Mouse (Mus musculus): Measurements from ENCODE around the gene Cox6b2.
A peak's percentile ranks its signal among the peaks of the same experiment; 100 is the strongest.

The Cox6b2 gene

DNA sequence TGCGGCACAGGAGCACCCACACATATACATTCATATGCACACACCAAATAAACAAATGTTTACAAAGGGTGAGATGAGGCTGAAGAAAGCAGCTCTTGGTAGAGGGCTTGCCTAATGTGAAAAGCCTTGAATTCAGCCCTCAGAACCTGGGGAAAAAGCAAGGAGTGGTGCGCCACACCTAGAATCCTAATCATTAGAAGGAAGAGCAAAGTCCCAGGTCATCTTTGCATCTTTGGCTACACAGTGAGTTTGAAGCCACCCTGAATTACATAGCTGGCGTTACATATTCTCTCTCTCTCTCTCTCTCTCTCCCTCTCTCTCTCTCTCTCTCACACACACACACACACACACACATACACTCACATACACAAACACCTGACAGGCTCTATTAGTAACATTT lies 33.6 kb downstream of the Cox6b2 start:
- no peak for DNase-seq (ENCODE audit: low spot score)

DNA sequence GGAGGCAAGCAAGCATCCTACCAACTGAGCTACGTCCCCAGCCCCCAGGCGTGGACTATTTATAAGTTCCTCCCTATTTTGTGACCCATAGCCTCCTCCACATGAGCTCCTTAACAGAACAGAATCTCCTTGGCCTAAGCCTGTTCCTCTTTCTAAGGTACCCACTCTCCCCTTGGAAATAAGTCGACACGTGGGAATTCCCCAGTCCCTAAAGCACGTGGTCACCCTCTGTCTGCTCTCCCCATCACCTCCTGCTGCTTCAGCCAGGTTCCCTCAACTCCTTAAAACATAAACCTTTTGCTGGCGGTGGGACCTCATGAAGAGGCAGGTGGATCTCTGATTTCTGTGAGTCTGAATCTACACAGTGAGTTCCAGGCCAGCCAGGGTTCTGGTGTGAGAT lies 35.9 kb downstream of the Cox6b2 start:
- no peak for DNase-seq (ENCODE audit: low spot score)

DNA sequence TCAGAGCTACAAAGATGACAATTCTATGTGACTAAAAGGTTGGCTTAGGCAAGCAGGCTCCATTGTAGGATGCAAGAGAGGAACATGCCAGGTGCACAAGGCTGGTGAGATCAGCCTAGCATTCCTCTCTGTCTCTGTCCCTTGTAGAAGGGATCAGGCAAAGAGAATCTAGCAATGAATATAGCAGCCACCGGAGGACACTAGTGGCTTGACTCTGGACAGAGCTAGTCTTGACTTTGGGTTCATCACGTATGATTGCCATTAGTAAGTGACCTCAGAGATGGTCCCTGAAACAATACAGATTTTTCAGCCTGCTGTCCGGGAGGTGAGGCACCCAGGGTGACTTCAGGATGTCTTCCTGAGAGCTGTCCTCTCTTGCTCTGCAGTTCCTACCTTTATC lies 40.3 kb downstream of the Cox6b2 start:
- no peak for DNase-seq (ENCODE audit: low spot score)

DNA sequence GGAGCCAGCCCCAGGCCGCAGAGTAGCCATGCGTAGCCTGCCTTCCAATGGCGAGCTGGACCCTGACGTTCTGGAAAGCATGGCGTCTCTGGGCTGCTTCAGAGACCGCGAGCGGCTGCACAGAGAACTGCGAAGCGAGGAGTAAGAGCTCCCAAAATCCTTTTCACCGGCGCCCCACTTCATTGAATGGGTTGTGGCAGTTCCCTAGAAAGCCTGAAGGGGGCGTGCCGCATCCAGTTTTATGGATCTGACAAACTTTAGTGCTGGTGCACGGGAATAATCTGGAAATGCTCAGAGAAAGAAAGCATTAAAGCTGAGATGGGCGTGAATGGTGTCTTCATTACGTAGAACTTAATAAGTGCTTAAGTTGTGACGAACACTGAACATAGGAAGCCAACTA lies 47.8 kb downstream of the Cox6b2 start:
- peak; percentile 45 for DNase-seq (ENCODE audit: low spot score)

DNA sequence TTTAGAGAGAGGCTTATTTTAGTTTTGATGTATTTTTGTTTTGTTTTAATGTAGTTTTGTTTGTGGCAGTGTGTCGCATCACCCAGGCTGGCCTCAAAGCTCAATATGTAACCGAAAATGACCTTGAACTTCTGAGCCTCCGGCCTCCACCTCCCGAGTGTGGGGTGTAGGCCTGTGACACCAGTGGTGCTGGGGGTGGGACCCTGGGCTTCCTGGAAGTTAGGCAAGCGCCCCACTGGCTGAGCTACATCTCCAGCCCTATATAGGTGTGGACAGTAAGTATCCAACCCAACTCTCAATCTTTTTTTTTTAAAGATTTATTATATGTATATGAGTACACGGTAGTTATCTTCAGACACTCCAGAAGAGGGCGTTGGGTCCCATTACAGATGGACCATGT lies 49.7 kb downstream of the Cox6b2 start:
- no peak for DNase-seq (ENCODE audit: low spot score)

DNA sequence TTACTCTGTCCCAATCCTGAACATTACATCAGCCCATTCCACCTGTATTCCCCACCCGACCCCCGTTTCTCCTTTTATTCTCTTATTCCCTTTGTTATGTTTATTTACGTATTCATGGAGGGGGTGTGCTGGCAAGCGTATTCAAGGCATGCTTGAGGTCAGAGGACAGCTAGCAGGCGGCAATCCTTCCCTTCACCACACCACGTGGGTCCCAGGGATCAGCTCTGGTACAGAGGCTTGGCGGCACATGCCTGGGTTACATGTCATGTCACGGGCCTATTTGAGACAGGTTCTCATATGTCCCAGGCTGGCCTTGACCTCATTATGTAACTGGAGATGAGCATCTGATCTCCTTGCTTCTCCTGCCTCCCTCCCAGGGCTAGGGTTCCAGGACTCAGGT lies 50.6 kb downstream of the Cox6b2 start:
- no peak for DNase-seq (ENCODE audit: low spot score)
